Comparison of ENCODE assay signal across 23 mouse cellular contexts in the genomic region with DNA sequence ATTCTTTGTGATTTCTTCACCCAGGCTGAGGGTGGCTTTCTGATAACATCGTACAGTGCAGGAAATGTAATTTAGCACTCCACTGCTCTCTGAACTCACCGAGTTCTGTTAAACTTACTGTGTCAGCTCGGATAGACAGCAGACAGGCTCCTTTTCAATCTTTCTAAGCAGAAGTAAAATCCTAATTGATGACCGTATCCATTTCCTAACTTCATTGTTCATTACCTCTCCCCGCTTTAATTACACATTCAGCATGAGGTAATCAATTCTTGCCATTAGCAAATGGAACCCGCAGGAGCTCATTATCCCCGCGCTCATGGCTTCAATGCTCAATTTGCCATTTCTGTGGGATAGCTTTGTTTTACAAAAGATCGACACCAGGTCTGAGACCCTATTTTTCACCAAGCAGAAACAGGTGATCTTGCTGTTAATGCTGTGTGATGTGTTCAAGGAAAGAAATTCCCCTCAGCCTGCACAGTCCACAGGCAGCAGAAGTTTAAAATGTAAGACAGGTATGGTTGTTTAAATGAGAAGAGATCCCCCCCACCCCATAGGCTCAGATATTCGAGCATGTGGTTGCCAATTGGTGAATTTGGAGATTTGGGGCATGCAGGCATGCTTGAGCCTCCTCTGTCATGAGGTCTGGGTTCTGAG.
DNase-seq lines count a peak whose midpoint lies in the region; ATAC-seq and TF ChIP-seq lines count a peak whose summit lies in the region.
"Had no signal": no experiment of that assay in that cellular context is flagged by ENCODE, and none has a peak within 500 bp of the region (broad histone marks: within the 10 kb centered on the region; RNA-seq: fewer than 3 reads in every experiment).

No protein-coding gene starts in this region.

- TF ChIP-seq CTCF in brain, embryonic 14.5 days (IDR thresholded peaks at IDR 0.05; ENCODE audit: borderline replicate concordance, extremely low read depth, insufficient read depth, insufficient read length): no peak
- TF ChIP-seq CTCF in lung, adult 2 months (IDR thresholded peaks at IDR 0.05; ENCODE audit: insufficient read depth, low read length): no peak

- H3K27me3 ChIP-seq in forebrain, embryonic 11.5 days (ENCODE audit: control insufficient read depth, insufficient read depth, low read length): peaks cover 9% of the 10 kb centered on the region
- peaks cover 85% of the 10 kb centered on the region for H3K27me3 ChIP-seq in forebrain, embryonic 10.5 days (ENCODE audit: poor library complexity, severe bottlenecking)
- H3K27me3 ChIP-seq in hindbrain, embryonic 15.5 days: 0 out of 2 replicates have a peak, but pooled peaks cover 3% of the 10 kb centered on the region
- peaks cover 68% of the 10 kb centered on the region for H3K27me3 ChIP-seq in neural tube, embryonic 13.5 days
- H3K27me3 ChIP-seq: limb, embryonic 13.5 days; megakaryocyte, embryonic 14.5 days had no signal

- ATAC-seq in forebrain, embryonic 11.5 days (replicated peaks; ENCODE audit: low FRiP score): peak; percentile 55; the same call in 1 of the 2 replicates
- ATAC-seq in hindbrain, embryonic 15.5 days (ENCODE audit: low FRiP score, low read depth): peak; percentile 66
- peak; percentile 65 for ATAC-seq in neural tube, embryonic 13.5 days (ENCODE audit: low read depth)
- ATAC-seq: CD4-positive, CD25-positive, alpha-beta regulatory T cell, adult 4 months; lung, postnatal 0 days had no signal

- H3K4me1 ChIP-seq in forebrain, embryonic 11.5 days (replicated peaks; ENCODE audit: control insufficient read depth, insufficient read depth, low read length): no peaks in the 10 kb centered on the region; the same call in 1 of the 2 replicates
- peaks cover 18% of the 10 kb centered on the region for H3K4me1 ChIP-seq in forebrain, embryonic 10.5 days
- H3K4me1 ChIP-seq in hindbrain, embryonic 15.5 days (replicated peaks): peaks cover 12% of the 10 kb centered on the region
- H3K4me1 ChIP-seq in neural tube, embryonic 13.5 days (replicated peaks): peaks cover 15% of the 10 kb centered on the region
- no peaks in the 10 kb centered on the region for H3K4me1 ChIP-seq in lung, adult 2 months (ENCODE audit: control insufficient read depth, insufficient read depth, low read length)
- H3K4me1 ChIP-seq: megakaryocyte, embryonic 14.5 days had no signal

- TF ChIP-seq POLR2A in brain, embryonic 14.5 days (IDR thresholded peaks at IDR 0.05; ENCODE audit: borderline replicate concordance, extremely low read depth, insufficient read depth, insufficient read length, poor library complexity, severe bottlenecking): no peak
- TF ChIP-seq POLR2A in lung, adult 2 months (IDR thresholded peaks at IDR 0.05; ENCODE audit: borderline replicate concordance, extremely low read depth, low read depth, low read length): no peak

- WGBS in forebrain, embryonic 11.5 days: 7% methylated on average over 10 of the region's 10 CpGs
- 15% methylated on average over 10 of the region's 10 CpGs for WGBS in forebrain, embryonic 10.5 days
- 13% methylated on average over 10 of the region's 10 CpGs for WGBS in hindbrain, embryonic 15.5 days
- 16% methylated on average over 10 of the region's 10 CpGs for WGBS in neural tube, embryonic 13.5 days
- 64% methylated on average over 10 of the region's 10 CpGs for WGBS in lung, adult 2 months

- no peak overlapping the region for H3K4me3 ChIP-seq in forebrain, embryonic 11.5 days (ENCODE audit: low read depth, low read length)
- H3K4me3 ChIP-seq in forebrain, embryonic 10.5 days: no peak overlapping the region
- no peak overlapping the region for H3K4me3 ChIP-seq in hindbrain, embryonic 15.5 days
- no peak overlapping the region for H3K4me3 ChIP-seq in neural tube, embryonic 13.5 days
- no peak overlapping the region for H3K4me3 ChIP-seq in lung, adult 2 months (replicated peaks; ENCODE audit: extremely low read depth, low read depth, low read length)
- H3K4me3 ChIP-seq: embryonic facial prominence, embryonic 10.5 days; layer of hippocampus, adult 2 months; limb, embryonic 13.5 days; megakaryocyte, embryonic 14.5 days; myocyte had no signal

- H3K36me3 ChIP-seq in forebrain, embryonic 11.5 days (ENCODE audit: control insufficient read depth, insufficient read depth, low read length): no peaks in the 10 kb centered on the region
- H3K36me3 ChIP-seq in forebrain, embryonic 10.5 days (replicated peaks): no peaks in the 10 kb centered on the region
- H3K36me3 ChIP-seq in hindbrain, embryonic 15.5 days: no peaks in the 10 kb centered on the region
- H3K36me3 ChIP-seq in neural tube, embryonic 13.5 days: no peaks in the 10 kb centered on the region
- H3K36me3 ChIP-seq: embryonic facial prominence, embryonic 10.5 days; G1E; limb, embryonic 13.5 days had no signal

- no peak overlapping the region for H3K9ac ChIP-seq in forebrain, embryonic 11.5 days (ENCODE audit: low read length)
- H3K9ac ChIP-seq in hindbrain, embryonic 15.5 days: no peak overlapping the region
- H3K9ac ChIP-seq in neural tube, embryonic 13.5 days: no peak overlapping the region
- H3K9ac ChIP-seq: limb, embryonic 13.5 days; liver, embryonic 14.5 days had no signal

- H3K27ac ChIP-seq in forebrain, embryonic 11.5 days (ENCODE audit: low read depth, low read length): no peak overlapping the region
- H3K27ac ChIP-seq in forebrain, embryonic 10.5 days: no peak overlapping the region
- no peak overlapping the region for H3K27ac ChIP-seq in hindbrain, embryonic 15.5 days (replicated peaks)
- peak overlapping the region; percentile 52 for H3K27ac ChIP-seq in neural tube, embryonic 13.5 days (replicated peaks)
- H3K27ac ChIP-seq: embryonic facial prominence, embryonic 10.5 days; layer of hippocampus, adult 2 months; limb, embryonic 13.5 days; liver, embryonic 14.5 days; stomach, postnatal 0 days had no signal

- peak; percentile 55 for DNase-seq in forebrain, embryonic 11.5 days (ENCODE audit: low spot score)
- no peak for DNase-seq in forebrain, embryonic 10.5 days (ENCODE audit: extremely low spot score, low spot score)
- DNase-seq in brain, embryonic 14.5 days (ENCODE audit: low read depth): peak; percentile 75
- no peak for DNase-seq in lung, adult 2 months
- DNase-seq in adrenal gland, postnatal 4 days (ENCODE audit: low spot score in 2 of 2): no peak
- DNase-seq in cerebellum, postnatal 14 days: no peak
- DNase-seq: cerebellum, adult 11 months; gastrocnemius, postnatal 14 days; kidney, adult 8-10 months; right cerebral cortex, postnatal 25 days; thymus, postnatal 14 days had no signal

- no peaks in the 10 kb centered on the region for H3K9me3 ChIP-seq in forebrain, embryonic 11.5 days (ENCODE audit: control insufficient read depth, low read length)
- no peaks in the 10 kb centered on the region; the same call in 1 of the 2 replicates for H3K9me3 ChIP-seq in forebrain, embryonic 10.5 days
- H3K9me3 ChIP-seq in hindbrain, embryonic 15.5 days: no peaks in the 10 kb centered on the region
- H3K9me3 ChIP-seq in neural tube, embryonic 13.5 days: no peaks in the 10 kb centered on the region
- H3K9me3 ChIP-seq: embryonic facial prominence, embryonic 10.5 days had no signal

- H3K4me2 ChIP-seq in forebrain, embryonic 11.5 days (ENCODE audit: low read depth, low read length, severe bottlenecking): peak overlapping the region; percentile 1; the same call in 1 of the 2 replicates
- peak overlapping the region; percentile 23 for H3K4me2 ChIP-seq in hindbrain, embryonic 15.5 days
- peak overlapping the region; percentile 35 for H3K4me2 ChIP-seq in neural tube, embryonic 13.5 days
- H3K4me2 ChIP-seq: limb, embryonic 13.5 days had no signal

Comparison
In these comparisons a context has a peak if more than half of its experiments do, and no peak if none do; other contexts are left out.
1. DNase-seq: peak in forebrain, embryonic 11.5 days (single experiment) and brain, embryonic 14.5 days (single experiment); none in forebrain, embryonic 10.5 days (single experiment), lung, adult 2 months (single experiment), adrenal gland, postnatal 4 days (0 of 2) and cerebellum, postnatal 14 days (0 of 2).
2. Peak in every context shown above with its lines, with median percentiles within 50 percentile points of each other: ATAC-seq and H3K4me2 ChIP-seq.